Mouse (Mus musculus) liver, embryonic 14.5 days (tissue): ENCODE measurements around the gene Mesp2.

Experiments used
- CTCF ChIP-seq: IDR thresholded peaks from 2 replicates; pipeline ENCODE4 v1.5.1; 2016; ENCODE audit warnings: antibody characterized with exemption, low read depth, control low read depth
- EP300 ChIP-seq: IDR thresholded peaks from 2 replicates; pipeline ENCODE4 v1.6.1; 2016; ENCODE audit warnings: antibody characterized with exemption, low read depth

GRCm38 (mm10) chr7:79828341-79828740, 17.8 kb downstream of the Mesp2 start:
- TF ChIP-seq CTCF: no peak
- no peak for TF ChIP-seq EP300
